Mouse (Mus musculus): Measurements from ENCODE around the gene Maml3.

Maml3 gene

DNA sequence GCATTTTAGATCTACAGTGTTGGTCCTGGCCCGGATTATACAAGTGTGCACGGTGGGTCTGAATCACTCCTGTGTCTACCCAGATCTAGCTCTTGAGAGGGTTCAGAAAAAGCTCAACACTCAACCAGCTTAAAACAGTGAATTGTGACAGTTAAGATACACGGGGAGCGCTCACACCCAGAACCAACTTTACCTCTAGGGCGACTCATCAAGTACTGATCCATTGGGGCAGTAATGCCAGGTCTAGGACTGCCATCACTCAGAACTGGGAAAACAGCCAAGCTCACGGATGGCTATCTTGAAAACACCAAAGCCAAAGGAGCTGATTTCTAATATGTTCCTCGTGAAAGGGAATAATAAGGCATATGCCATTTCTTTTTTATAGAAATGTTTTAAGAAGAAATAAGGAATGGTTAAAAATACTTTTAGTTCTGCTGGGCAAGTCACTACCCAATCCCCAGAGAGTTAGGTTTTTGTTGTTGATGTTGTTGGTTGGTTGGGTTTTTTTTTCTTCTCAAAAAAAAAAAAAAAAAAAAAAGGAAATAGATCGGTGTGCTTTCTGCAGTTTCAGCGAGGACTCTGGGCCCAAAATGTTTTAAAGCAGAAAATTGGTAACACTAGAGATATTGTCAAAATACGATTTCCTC is 103.9 kb downstream of the Maml3 start:
- DNase-seq = no peak

DNA sequence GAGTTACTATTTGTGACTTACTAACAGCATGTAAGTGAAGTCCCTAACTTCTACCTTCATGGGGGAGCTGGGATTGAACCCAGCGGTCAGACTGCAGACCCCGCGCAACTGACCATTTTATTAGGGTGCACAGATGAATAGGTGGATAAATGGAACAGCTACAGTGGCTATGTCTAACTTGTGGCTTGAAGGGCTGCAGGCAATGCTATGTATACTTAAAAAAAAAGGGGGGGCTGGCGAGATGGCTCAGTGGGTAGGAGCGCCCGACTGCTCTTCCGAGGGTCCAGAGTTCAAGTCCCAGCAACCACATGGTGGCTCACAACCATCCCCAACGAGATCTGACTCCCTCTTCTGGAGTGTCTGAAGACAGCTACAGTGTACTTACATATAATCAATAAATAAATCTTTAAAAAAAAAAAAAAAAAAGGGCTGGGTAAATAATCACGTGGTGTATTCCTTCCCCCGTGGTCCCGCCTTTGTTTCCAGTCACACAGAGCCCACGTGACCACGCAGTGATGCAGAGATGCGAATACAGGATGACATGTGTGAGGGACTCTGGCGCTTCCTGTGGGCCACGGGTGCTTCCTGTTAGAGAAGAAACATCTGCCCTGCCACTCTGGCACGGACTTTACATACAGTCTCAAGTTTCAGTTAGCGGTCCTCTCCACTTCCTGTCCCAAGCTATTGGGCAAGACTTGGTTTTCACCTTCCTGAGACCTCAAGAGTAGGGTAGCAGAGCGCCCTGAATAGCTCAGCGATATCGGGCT is 105.0 kb downstream of the Maml3 start:
- no peak for DNase-seq

DNA sequence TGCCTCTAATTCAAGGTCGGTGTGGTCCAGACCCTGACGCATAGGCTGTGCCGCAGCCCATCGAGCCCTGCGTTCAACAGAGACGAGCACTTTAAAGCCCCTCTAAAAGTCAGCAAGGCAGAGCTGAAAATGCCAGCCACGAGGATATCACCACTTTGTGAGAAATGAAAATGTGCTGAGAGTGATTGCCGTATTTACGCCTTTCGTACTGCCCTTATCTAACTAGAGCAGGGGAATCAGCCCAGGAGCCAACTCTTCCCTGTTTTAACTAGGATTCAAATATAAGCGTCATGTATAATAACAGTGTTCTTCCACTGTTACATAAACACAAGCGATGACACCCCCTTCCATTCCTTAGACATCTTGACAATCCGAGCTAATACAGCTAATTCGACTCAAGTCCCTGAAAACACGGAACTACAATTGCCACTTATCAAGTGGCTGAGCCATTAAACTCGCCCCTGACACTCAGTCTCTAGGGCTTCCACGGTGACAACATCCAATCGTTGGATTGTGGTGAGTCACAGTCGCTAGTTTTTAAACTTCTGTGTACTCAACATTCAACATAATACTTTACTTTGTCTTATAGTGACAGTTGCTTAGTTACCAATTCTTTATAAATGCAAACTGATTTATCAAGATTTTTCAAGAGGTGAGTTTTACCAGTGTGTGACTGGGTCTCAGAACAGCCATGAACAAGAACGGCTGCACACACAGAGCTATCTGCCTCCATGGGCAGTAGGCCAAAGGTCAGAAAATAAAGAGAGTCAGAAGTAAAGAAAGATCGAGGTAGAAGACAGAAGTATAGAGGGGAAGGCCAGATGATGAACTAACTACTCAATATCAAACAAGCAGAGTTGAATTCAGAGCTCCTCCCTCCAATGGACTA is 106.1 kb downstream of the Maml3 start:
- DNase-seq = no peak

DNA sequence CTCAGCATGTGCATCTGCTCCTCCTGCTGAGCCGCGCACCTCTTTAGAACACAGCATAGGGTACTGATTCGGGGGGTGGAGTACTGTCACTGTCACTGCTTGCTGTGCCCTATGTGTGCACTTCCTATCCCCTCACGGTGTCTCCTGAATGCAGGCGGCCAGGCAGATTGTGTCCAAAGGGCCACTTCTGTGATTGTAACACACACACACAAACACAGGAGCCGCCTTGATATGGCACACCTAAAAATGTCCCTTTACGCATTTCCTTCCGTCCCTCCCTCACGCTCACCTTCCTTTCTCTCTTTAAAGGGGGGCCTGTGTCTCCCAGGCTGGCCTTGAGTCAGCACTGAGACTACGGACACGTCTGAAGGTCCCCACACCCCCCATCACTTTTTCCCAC is 107.3 kb downstream of the Maml3 start:
- DNase-seq = no peak

DNA sequence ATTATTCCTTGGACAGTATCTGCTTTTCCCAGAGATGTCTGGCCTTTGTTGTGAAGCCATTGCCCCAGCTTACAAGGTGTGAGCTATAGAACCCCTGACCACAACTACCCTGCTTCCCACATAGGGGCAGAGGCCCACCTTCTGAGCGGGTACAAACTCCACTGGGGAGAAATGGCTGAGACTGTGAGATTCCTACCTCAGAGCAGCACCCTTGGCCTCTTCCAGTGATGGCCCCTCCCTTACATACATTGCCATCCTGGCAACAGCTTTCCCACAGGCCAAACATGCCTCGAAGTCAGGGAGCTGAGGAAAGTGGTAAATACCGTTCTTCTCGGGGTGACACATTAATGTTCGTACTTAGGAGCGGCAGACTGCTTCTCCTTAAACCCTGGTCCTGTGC is 118.4 kb downstream of the Maml3 start:
- no peak for DNase-seq

DNA sequence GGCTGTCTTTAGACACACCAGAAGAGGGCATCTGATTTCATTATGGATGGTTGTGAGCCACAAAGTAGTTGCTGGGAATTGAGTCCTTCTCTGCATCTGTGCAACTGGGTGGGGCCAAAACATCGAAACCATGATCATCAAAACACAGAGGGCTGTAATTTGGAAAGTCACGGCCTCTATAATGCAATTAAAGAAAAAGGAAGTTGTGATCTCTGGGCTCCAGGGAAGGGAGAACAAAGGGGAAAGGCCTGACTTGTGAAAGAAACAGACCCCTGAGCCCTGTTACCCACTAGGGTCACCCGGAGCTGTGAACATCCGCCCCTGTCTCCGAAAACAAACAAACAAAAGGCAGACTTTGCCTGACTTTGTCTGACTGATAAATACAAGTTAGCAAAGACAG is 123.4 kb downstream of the Maml3 start:
- no peak for DNase-seq

DNA sequence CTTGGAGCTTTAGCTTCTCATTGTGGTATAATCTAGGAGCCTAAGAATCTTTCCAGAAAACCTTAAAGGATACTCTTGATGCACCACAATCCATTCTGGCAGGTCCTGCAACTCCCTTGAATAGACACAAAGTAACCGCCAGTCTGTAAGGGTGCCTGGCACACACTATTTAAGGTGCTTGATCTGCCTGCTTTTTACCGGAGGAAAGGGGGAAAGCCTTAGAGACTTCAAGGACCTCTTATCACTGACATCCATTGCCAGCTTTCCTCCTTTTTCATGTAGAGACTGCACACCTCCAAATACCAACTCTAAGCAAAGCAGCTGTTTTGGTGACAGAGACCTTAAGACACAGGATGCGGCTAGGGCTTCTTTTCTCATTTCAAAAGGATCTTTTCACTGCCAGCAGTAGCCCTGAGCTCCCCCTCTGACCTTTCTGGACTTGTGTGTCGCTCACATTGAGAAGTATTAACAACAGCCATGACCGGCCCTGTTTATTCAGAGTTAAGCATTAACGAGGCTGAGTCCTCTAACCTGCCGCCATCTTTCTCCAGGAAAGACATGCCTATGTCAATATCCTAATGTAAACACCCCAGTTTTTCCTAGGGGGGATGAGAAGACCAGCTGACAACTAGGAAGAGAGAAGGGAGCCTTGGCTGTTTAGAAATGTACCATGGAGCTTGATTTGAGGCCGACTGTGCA is 127.1 kb downstream of the Maml3 start:
- DNase-seq = no peak

DNA sequence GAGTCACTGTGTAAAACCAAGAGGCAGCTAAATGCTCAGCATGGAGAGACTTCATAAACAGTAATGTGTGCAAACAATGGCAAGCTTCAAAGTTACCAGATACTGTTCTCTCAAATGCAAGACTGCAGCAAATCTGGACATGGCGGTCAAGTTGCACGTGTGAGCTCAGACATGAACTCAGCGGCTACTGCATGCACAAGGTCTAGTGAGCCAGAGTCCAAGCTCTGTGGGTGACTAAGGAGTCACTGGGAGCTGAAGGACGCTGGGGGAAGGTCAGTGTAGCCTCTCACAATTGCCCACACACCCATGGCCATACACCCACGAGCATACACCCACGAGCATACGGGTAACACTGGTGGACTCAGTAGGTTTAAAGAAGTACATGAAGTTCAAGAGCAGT is 130.3 kb downstream of the Maml3 start:
- no peak for DNase-seq

DNA sequence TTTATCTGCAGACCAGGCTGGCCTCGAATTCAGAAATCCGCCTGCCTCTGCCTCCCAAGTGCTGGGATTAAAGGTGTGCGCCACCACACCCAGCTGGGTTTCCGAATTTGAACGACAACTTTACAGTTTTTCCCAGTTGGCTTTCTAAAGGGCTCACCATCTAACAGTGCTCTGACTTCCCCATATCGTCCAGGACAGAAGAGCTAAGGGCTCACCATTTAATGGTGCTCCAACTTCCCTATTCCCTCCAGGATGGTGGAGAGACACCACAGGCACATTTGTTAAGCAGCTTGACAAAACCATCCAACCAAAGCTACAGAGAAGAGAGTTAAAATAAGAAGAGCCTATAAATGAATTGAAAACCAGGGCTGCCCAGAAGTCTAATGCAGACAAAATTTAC is 130.7 kb downstream of the Maml3 start:
- DNase-seq = no peak

DNA sequence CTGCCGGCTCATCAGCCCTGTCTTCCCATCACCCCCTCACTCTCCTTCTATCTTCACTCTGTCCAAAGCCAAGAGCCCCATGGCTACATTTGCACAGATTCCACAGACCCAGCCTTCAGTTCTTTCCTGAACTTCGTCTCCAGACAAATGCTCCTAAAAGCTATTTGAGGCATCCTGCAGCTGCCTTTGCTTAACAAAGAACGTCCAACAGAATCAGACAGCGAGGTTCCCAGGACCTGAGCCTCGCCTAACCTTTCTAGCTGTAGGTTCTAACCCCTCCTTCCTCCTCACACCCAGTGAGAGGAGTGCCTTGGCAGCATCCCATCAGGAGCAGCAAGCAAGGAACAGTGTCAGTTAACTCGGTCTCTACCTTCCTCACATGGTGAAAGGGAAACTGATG is 132.3 kb downstream of the Maml3 start:
- DNase-seq = no peak

DNA sequence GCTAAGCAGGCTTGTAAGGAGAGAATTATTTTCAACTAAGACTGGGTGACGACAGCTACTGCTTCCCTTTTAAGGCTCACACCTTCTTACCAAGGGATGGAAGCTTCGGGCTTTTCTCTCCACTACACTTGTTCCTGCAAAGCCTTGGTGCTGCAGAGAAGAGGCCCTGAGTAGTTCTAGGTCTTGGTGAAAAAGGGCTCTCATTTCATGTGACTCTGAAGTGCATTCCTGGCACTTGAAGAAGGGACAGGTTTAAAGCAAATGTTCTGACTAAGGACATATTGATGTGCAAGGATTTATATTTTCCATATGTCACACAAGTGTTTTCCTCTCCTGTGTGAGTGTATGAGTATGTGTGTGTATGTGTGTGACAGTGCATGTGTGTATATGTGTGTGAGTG is 134.4 kb downstream of the Maml3 start:
- no peak for DNase-seq

DNA sequence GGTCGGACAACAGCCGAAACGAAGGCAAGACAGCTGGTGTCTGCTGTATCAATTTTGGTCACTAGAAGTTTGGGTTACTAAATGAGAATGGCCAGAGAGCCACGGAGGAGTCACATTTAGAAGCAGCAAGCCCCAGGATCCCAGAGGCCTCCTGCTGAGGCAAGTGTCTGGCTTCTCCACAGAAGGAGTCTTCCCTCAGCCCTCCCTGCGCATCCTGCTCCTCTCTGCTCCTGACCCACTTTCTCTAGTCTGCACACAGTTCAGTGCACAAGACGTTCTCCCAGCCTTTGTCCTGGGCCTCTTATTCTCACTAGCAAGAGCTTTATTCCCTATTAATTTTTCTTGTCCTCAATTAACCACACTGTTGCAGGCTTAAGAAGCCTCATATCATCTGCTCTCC is 135.4 kb downstream of the Maml3 start:
- DNase-seq = no peak

DNA sequence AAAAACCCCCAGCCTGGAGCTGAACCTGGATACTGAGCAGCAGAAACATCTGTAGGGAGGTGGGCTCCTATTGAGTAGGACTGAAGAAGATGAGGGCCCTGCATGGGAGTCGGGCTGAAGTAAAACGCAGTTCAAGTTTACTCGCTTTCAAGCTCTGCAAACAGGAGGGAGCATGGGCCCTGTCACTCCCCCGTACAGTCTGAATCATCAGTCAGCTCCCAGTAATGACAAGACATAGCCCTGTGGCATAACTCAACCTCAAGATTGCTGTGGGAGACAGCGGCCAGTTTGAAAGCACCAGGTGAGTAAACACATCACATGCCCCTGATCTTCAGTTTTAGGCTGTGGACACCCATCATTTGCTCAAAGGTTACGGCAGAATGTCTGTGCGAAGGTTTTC is 139.0 kb downstream of the Maml3 start:
- DNase-seq = no peak

DNA sequence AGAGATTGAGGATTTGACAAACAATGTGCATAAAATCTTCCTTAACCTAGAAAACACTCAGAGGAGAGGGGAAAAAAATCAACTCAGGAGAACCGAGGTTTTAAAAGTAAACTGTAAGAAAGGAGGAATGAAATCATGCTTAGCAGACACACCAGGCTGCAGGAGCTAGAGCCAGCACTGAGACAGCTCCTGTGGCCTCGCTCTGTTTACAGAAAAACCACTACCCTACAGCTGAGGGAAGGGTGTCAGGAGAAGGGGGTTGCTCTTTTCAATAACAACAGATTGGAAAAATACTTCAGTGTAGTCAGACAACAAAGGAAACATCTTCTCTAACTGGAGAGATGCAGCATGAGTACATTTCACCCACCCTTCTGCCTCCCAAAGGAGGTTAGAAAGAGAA is 139.4 kb downstream of the Maml3 start:
- DNase-seq = no peak

DNA sequence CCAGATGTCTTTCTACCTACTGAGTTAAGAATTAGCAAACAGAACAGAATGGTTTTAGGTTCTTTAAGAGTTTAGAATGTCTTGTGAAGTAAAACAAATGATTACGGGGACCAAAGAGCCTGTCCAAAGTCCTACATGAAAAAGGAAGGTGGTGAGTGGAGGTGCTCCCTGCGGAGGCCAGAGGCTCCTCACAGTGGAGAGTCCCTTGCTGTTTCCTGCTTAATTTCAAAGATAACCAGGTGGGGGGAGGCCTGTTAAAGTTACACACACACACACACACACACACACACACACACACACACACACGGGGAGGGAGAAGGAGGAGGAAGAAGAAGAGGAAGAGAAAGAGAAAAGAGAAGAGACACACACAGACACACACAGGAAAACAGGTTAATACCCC is 139.9 kb downstream of the Maml3 start:
- DNase-seq = no peak

DNA sequence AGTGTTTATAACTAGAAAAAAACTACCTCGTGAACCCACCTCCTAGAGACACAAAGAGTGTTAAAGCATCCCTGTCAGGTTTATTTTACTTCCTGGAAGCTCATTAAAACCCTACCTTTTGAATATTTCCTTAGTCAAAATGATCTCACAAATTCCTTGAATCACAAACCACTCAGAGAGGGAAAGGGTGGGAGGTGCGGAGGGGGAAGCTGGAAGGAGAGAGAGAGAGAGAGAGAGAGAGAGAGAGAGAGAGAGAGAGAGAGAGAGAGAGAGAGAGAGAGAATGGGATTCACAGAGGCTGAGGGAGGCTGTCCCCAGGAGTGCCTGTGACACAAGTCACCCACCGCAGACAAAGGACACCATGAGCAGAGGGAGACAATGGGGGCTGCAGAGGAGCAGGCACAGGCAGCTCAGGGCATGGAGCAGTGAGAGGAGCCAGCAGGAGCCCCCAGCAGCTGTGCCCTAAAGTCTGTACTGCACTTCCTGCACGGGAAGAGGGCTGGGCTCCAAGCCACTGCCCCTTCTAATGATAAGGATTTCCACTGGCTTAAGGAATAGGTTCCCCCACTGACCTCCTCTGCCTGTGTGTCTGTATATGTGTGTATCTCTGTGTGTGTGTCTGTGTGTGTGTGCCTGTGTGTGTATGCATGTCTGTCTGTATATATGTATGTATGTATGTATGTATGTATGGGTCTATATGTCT is 140.8 kb downstream of the Maml3 start:
- DNase-seq = no peak

DNA sequence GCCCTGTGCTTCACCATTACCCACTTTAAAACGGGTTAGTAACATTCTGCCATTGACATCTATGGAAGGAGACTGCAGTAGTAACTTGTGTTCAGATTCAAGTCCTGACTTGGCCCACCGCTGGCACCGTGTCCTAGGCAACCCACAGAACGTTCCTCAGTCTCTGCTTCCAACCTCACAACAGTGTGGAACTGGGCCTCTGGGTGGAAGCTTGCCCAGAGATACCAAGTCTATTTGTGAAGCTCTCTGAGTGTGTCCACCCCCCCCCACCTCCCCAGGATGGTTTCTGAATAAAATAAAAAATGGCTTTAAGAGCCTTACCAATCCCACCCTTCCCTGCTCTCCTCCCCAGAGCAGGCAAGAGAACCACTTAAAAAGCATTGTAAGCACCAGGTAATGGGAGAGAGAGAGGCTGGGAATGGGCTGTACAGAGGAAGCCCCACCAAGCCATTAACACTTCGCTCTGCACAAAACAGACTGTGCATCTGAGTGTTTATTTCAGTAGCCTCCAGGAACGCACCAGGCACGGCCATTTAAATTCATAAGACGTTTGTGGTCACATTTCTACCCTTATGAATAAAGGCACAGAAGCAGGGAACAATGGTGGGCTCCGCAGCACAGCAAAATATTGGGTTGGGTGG is 141.6 kb downstream of the Maml3 start:
- peak; percentile 47 for DNase-seq

DNA sequence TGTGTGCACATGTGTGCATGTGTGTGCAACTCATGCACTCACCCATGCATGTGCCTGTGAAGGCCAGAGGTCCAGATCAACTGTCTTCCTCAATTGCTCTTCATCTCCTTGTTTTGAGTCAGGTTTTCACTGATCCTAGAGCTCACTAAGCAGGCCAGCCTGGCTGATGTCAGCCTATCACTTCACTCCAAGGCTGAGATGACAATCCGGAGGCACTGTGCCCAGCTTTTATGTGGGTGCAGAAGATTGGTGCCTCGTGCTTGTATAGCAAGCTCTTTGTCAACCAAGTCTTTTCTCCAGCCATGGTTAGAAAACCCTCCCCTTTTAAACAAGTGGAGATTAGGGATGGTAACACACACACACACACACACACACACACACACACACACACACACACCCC is 146.1 kb downstream of the Maml3 start:
- no peak for DNase-seq

DNA sequence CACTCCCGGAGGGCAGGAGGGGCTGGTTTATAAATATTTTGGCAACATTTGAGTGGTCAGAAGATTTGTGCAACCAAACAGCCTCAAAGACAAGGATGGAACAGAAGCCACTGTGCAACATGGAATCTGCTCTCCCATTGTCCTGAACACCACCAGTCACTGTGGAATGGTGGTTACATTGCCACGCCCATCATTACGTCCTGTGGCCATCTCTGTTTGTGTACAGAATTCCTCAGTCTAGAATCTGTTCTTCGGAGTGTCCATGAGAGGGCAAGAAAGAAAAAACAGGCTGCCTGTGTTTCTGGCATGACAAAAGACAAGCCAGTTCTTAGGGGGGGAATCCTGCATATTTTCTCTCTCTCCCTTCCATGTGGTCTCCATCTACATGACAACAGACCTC is 150.4 kb downstream of the Maml3 start:
- DNase-seq = no peak

DNA sequence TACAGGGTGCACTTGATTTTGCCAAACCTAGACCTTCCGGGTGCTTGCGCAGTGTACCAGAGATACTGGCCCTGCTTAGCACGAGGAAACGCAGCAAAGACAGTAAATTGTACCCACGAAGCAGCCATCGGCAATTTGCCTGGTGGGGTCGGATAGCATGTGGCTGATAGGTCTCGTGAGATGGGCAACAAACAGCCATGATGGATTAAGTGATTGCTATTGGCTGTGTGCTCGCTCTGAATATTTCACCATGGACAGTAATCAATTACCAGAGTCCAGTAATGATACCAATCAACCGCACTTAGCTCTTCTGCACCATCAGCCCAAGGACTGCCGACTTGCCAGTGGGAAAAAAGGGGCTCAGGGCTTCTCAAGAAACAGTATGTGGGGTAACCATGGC is 150.9 kb downstream of the Maml3 start:
- DNase-seq = no peak

DNA sequence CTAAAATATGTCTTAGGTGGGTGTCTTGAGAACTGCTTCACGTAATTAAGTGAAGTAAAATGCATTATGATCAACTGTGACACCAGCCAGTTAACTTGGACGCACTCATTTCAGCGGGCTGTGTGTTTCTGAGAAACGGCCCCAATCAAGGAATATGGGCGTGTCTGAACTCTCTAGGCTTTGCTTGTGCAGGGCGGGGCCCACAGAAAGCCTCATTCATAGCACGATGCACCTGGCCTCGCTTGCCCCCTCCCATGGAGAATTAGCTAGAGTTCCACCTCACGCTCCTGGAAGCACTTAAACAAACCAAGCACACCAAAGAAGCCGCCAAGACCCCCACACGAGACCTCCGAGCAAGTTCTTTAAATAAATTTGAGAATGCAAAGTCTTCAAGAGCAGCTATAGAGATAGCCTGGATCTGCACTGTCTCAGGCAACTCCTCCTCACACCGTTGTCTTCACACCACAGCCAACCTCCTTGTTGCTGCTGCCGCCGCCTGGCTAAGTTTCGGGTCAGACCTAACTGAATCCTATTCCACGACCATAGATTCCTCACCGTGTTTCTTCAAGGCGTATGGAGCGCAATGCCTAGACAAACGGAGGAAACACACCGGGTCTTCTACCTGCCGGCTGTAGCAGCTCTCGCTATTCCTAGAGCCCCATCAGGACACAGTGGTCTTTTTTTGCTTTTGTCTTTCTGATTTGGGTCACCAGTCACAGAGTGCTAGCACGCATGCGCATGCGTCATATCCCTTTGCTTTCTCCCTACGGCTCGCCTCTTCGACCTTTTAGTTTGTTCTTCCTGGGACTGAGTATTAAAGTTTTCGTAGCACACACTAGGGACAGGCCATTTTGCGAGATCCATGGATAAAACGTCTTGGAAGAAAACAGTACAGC is 151.9 kb downstream of the Maml3 start:
- no peak for DNase-seq
